Mouse (Mus musculus) B cell, adult 67 days (primary cell): Measurements from ENCODE around the gene Bbip1. TPM values are rescaled to one million over a fixed set of nuclear protein-coding genes. Genes with fewer than 3 reads are reported as not detected.

ENCODE experiments used
- total RNA-seq, 2 experiments: library from RNA; stranded (reverse); gene quantifications; 4 replicates each; pipeline ENCODE4 v1.2.4; 2023

Bbip1 gene
- 10 to 100 TPM; 50.4 to 52.9 TPM for total RNA-seq

DNA sequence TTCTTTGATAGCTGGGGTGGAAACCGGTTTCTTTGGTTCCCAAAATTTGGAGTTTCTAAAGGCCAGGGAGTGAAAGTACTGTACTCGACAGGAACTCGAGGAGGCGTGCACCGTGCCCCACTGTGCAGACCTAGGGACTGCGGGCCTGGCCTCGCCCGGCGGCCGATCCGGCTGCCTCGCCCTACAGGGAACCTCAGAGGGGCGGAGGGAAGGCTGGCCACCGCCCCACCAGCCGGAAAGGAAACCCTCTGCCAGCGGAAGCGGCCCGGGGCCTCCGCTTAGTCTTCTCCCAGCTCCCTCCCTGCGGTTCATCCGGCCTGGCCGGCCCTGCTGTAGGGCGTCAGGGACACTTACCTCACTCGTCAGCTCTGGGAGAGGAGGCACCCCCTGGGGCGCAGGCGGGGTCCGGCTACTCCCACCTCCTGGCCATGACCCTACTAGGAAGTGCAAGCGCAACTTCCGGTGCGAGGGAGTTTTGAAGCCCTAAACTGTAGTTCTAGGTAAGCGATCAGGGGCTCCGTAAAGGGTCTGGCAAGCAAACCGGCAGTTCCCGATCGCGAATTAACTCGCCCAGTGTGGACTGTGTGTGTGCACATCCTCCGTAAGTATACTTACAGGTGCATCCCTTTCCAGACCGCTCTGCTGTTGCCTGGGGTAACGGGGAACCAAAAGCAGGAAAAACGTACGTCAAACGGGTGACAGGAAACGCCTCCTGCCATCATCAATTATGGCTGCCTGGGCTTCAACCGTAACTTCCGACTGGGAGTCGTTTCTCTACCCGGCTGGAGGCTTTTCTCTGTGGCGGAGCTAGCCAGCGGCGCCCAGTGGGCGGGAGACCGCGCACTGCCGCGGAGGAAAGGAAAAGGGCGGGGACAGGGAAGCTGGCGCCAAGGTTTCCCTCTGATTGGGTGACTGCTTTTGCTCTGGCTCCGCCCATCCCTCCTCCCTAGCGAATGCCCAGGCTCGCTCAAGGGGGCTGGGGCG is at the start of gene Bbip1, which contains the start of gene Shoc2:
Bbip1 (minus strand) TSS at position 826 of the 984 bp plus-strand sequence.
Shoc2 (plus strand) TSS at position 505 of the 984 bp plus-strand sequence.

DNA sequence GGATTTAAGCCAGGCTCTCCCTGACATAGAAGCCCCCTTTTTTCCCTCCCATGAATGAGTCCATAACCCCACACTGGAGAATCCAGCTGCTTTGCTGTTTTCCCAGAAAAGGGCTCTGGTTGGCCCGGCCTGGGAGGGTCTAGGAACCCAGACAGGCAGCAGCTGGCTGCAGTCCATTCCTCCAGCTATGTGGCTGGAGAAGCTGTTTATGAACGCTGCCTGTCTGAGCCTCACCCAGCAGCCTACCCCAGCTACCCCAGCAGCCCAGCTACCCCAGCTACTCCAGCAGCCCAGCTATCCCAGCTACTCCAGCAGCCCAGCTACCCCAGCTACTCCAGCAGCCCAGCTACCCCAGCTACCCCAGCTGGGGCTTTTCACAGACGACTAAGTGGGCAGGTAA is 52.4 kb downstream of the Bbip1 start, which contains the start of gene Pdcd4:
Pdcd4 (plus strand) TSS at position 171 of the 400 bp plus-strand sequence.

Other genes starting within 250 kb of the Bbip1 start
- 100 to 1,000 TPM; 202 to 228 TPM for gene Pdcd4, start 52.4 kb downstream of the Bbip1 start, total RNA-seq
- 10 to 100 TPM; 53.0 to 54.4 TPM for gene Shoc2, start 321 bp downstream of the Bbip1 start, total RNA-seq
- gene Adra2a, start 99.5 kb upstream of the Bbip1 start, total RNA-seq = 1 to 10 TPM in 1 of 2 experiments, under 1 TPM in 1; 0.75 to 1.3 TPM